Mouse (Mus musculus) brain, embryonic 18.5 days (tissue): Measurements from ENCODE around the gene Ptbp3.

ENCODE experiments used
- DNase-seq: peaks from one replicate; pipeline ENCODE4 v3.0.0-alpha.2; 2012; ENCODE audit warnings: low read depth, low spot score

Gene Ptbp3

GRCm38 (mm10) chr4:59555177-59555576, 6.0 kb upstream of the Ptbp3 start:
- DNase-seq = no peak

GRCm38 (mm10) chr4:59553576-59553975, 4.4 kb upstream of the Ptbp3 start:
- DNase-seq = no peak

GRCm38 (mm10) chr4:59552835-59553234, 3.7 kb upstream of the Ptbp3 start:
- no peak for DNase-seq

- no peak for DNase-seq
These were observed 2.7 kb upstream of the Ptbp3 start for GRCm38 (mm10) chr4:59551901-59552300.

- no peak for DNase-seq
These were observed 905 bp upstream of the Ptbp3 start for GRCm38 (mm10) chr4:59549977-59550560.

GRCm38 (mm10) chr4:59548560-59549174, 497 bp downstream of the Ptbp3 start:
- DNase-seq = peak; percentile 28

GRCm38 (mm10) chr4:59548011-59548559, 1.1 kb downstream of the Ptbp3 start:
- DNase-seq = no peak

GRCm38 (mm10) chr4:59547136-59547889, 1.9 kb downstream of the Ptbp3 start:
- DNase-seq = no peak

- DNase-seq = no peak
These were observed 2.7 kb downstream of the Ptbp3 start for GRCm38 (mm10) chr4:59546285-59547071.

- no peak for DNase-seq
These were observed 4.5 kb downstream of the Ptbp3 start for GRCm38 (mm10) chr4:59544654-59545053.

- DNase-seq = no peak
These were observed 6.2 kb downstream of the Ptbp3 start for GRCm38 (mm10) chr4:59543006-59543405.

GRCm38 (mm10) chr4:59536281-59536680, 12.9 kb downstream of the Ptbp3 start:
- DNase-seq = no peak

- DNase-seq = no peak
These were observed 13.5 kb downstream of the Ptbp3 start for GRCm38 (mm10) chr4:59535624-59536023.

GRCm38 (mm10) chr4:59533268-59533667, 15.9 kb downstream of the Ptbp3 start:
- no peak for DNase-seq

GRCm38 (mm10) chr4:59531172-59531571, 18.0 kb downstream of the Ptbp3 start:
- DNase-seq = no peak

- no peak for DNase-seq
These were observed 21.7 kb downstream of the Ptbp3 start for GRCm38 (mm10) chr4:59527470-59527869.

GRCm38 (mm10) chr4:59526728-59527127, 22.4 kb downstream of the Ptbp3 start:
- DNase-seq = no peak

GRCm38 (mm10) chr4:59524875-59525274, 24.3 kb downstream of the Ptbp3 start:
- DNase-seq = no peak

- DNase-seq = no peak
These were observed 38.8 kb downstream of the Ptbp3 start for GRCm38 (mm10) chr4:59510321-59510720.

GRCm38 (mm10) chr4:59509558-59509957, 39.6 kb downstream of the Ptbp3 start:
- no peak for DNase-seq

GRCm38 (mm10) chr4:59507766-59508165, 41.4 kb downstream of the Ptbp3 start:
- no peak for DNase-seq

GRCm38 (mm10) chr4:59506704-59507103, 42.5 kb downstream of the Ptbp3 start:
- DNase-seq = no peak
